Mouse (Mus musculus) bone marrow, adult 2 months (tissue): Measurements from ENCODE around the gene Krtap4-8.
"Not testable (repeated sequence)": the region's sequence is repeated elsewhere in the genome, so short reads cannot be mapped to it uniquely, and the experiment has no call there.

Experiments used
- CTCF ChIP-seq: fragments of 200-500 bp; IDR thresholded peaks from 2 replicates; pipeline ENCODE4 v1.5.1; 2011; ENCODE audit warnings: low read length, control low read depth; ENCODE audit not compliant: control insufficient read depth, insufficient read depth
- POLR2A ChIP-seq: fragments of 200-500 bp; IDR thresholded peaks from 2 replicates; pipeline ENCODE4 v1.6.1; 2011; ENCODE audit warnings: low read depth, mild to moderate bottlenecking, control low read depth, low read length, borderline replicate concordance; ENCODE audit not compliant: control insufficient read depth

GRCm38 (mm10) chr11:99798832-99799231, 18.3 kb upstream of the Krtap4-8 start, which contains the start of gene Gm11569:
- TF ChIP-seq POLR2A, CTCF: not testable (repeated sequence)
